Mouse (Mus musculus) ES-E14 (cell line): ENCODE results near the gene Abcg2.
"Not testable (repeated sequence)": the region's sequence is repeated elsewhere in the genome, so short reads cannot be mapped to it uniquely, and the experiment has no call there.

Experiments
- CHD2 ChIP-seq: IDR thresholded peaks from 2 replicates; pipeline ENCODE4 v1.6.1; 2014; ENCODE audit warnings: mild to moderate bottlenecking, low read depth, low read length, inconsistent platforms
- HCFC1 ChIP-seq: IDR thresholded peaks from 2 replicates; pipeline ENCODE4 v1.6.1; 2012; ENCODE audit warnings: low read length, inconsistent platforms, borderline replicate concordance; ENCODE audit not compliant: insufficient read depth

DNA sequence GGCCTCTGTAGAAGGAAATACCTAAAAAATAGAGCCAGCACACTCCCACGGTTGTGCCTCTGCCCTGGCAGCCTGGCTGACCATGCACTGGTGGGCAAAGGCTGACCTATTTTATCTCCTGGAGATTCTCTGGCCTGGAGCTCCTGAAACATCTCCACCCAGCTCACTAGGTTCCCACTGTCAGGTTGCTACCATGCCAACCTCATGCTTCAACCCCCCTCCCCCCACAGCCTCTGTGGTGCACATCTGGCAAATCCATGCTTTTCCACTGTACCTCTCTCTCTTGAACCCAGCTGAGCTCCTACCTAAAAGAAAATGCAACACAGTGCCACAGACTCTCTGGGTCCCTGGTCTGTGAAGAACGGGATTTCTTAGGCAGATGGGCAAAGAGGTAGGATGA lies 39.4 kb upstream of the Abcg2 start:
- TF ChIP-seq HCFC1, CHD2: not testable (repeated sequence)
